Mouse (Mus musculus): ENCODE measurements around the gene 1700029H14Rik. TPM values are rescaled to one million over a fixed set of nuclear protein-coding genes. Genes with fewer than 3 reads are reported as not detected.

1700029H14Rik gene
- total RNA-seq, 2 experiments from 2014 or later, result not detected

GRCm38 (mm10) chr8:13546421-13546820 lies 15.8 kb downstream of the 1700029H14Rik start:
- no peak for DNase-seq (ENCODE audit: low spot score in 2 of 2)

GRCm38 (mm10) chr8:13541526-13541925 lies 20.7 kb downstream of the 1700029H14Rik start:
- DNase-seq (ENCODE audit: low spot score in 2 of 2), result no peak

- no peak for DNase-seq (ENCODE audit: low spot score in 2 of 2)
Measured at GRCm38 (mm10) chr8:13540122-13540521, 22.1 kb downstream of the 1700029H14Rik start.

- no peak for DNase-seq (ENCODE audit: low spot score in 2 of 2)
Measured at GRCm38 (mm10) chr8:13538821-13539220, 23.4 kb downstream of the 1700029H14Rik start.

- DNase-seq (ENCODE audit: low spot score in 2 of 2), result no peak
Measured at GRCm38 (mm10) chr8:13537102-13537501, 25.2 kb downstream of the 1700029H14Rik start.

- DNase-seq (ENCODE audit: low spot score in 2 of 2), result no peak
Measured at GRCm38 (mm10) chr8:13533123-13533522, 29.1 kb downstream of the 1700029H14Rik start.

- DNase-seq (ENCODE audit: low spot score in 2 of 2), result no peak
Measured at GRCm38 (mm10) chr8:13531602-13532171, 30.6 kb downstream of the 1700029H14Rik start.

GRCm38 (mm10) chr8:13530941-13531340 lies 31.3 kb downstream of the 1700029H14Rik start:
- peak; percentile 73 to 81 for DNase-seq (ENCODE audit: low spot score in 2 of 2)

GRCm38 (mm10) chr8:13530401-13530800 lies 31.9 kb downstream of the 1700029H14Rik start:
- DNase-seq (ENCODE audit: low spot score in 2 of 2), result no peak

GRCm38 (mm10) chr8:13529891-13530316 lies 32.4 kb downstream of the 1700029H14Rik start:
- peak in 1 of 2 experiments; percentile 55 for DNase-seq (ENCODE audit: low spot score in 2 of 2)

GRCm38 (mm10) chr8:13529011-13529840 lies 33.0 kb downstream of the 1700029H14Rik start:
- no peak for DNase-seq (ENCODE audit: low spot score in 2 of 2)

- DNase-seq (ENCODE audit: low spot score in 2 of 2), result peak in 1 of 2 experiments; percentile 18
Measured at GRCm38 (mm10) chr8:13521392-13521791, 40.9 kb downstream of the 1700029H14Rik start.

- DNase-seq (ENCODE audit: low spot score in 2 of 2), result peak in 1 of 2 experiments; percentile 7
Measured at GRCm38 (mm10) chr8:13520349-13520748, 41.9 kb downstream of the 1700029H14Rik start.

- DNase-seq (ENCODE audit: low spot score in 2 of 2), result no peak
Measured at GRCm38 (mm10) chr8:13519503-13519902, 42.8 kb downstream of the 1700029H14Rik start.

- DNase-seq (ENCODE audit: low spot score in 2 of 2), result no peak
Measured at GRCm38 (mm10) chr8:13517284-13517781, 44.9 kb downstream of the 1700029H14Rik start.

GRCm38 (mm10) chr8:13516728-13517127 lies 45.5 kb downstream of the 1700029H14Rik start:
- no peak for DNase-seq (ENCODE audit: low spot score in 2 of 2)

GRCm38 (mm10) chr8:13516011-13516442 lies 46.2 kb downstream of the 1700029H14Rik start:
- DNase-seq (ENCODE audit: low spot score in 2 of 2), result peak in 1 of 2 experiments; percentile 41

- no peak for DNase-seq (ENCODE audit: low spot score in 2 of 2)
Measured at GRCm38 (mm10) chr8:13513556-13514370, 48.5 kb downstream of the 1700029H14Rik start.

GRCm38 (mm10) chr8:13512677-13513076 lies 49.6 kb downstream of the 1700029H14Rik start:
- no peak for DNase-seq (ENCODE audit: low spot score in 2 of 2)

- DNase-seq (ENCODE audit: low spot score in 2 of 2), result no peak
Measured at GRCm38 (mm10) chr8:13512016-13512415, 50.2 kb downstream of the 1700029H14Rik start.

- DNase-seq (ENCODE audit: low spot score in 2 of 2), result no peak
Measured at GRCm38 (mm10) chr8:13507284-13507937, 54.9 kb downstream of the 1700029H14Rik start.
